Mouse (Mus musculus): ENCODE measurements around the gene Smim7.

- TF ChIP-seq CTCF (IDR thresholded peaks at IDR 0.05) (no peak), EP300 (IDR thresholded peaks at IDR 0.05) (no peak)
Measured at GRCm38 (mm10) chr8:72548644-72549313, 22.1 kb downstream of the Smim7 start.

Measured in lung, postnatal 0 days (tissue).